Mouse (Mus musculus): ENCODE measurements around the gene A730071L15Rik. TPM values are rescaled to one million over a fixed set of nuclear protein-coding genes. Genes with fewer than 3 reads are reported as not detected.

The A730071L15Rik gene
- polyA plus RNA-seq, 1 experiment: 0.09 TPM

- 11% methylated on average over 2 of the region's 2 CpGs for WGBS
- H3K27ac ChIP-seq (ENCODE audit: control insufficient read depth, insufficient read depth, low read length): no peak overlapping the region
- H3K27me3 ChIP-seq (ENCODE audit: control insufficient read depth, insufficient read depth, low read length): no peaks in the 10 kb centered on the region
- H3K4me3 ChIP-seq (ENCODE audit: control insufficient read depth, insufficient read depth, low read length): no peak overlapping the region
- peaks cover 19% of the 10 kb centered on the region for H3K36me3 ChIP-seq (ENCODE audit: control insufficient read depth, insufficient read depth, low read length)
- peak; percentile 89 for DNase-seq
- TF ChIP-seq POLR2A (IDR thresholded peaks at IDR 0.05; ENCODE audit: control insufficient read depth, extremely low read depth, insufficient read depth, low read length, poor library complexity): no peak
- peak; percentile 76; the same call in 1 of the 2 replicates for TF ChIP-seq CTCF (IDR thresholded peaks at IDR 0.05; ENCODE audit: borderline replicate concordance, control insufficient read depth, extremely low read depth, insufficient read depth, low read length, poor library complexity)
- H3K4me1 ChIP-seq (replicated peaks; ENCODE audit: control insufficient read depth, insufficient read depth, low read length): peaks cover 25% of the 10 kb centered on the region
Measured at GRCm38 (mm10) chr11:6187878-6188277, 12.0 kb upstream of the A730071L15Rik start.

GRCm38 (mm10) chr11:6196780-6197179, 3.0 kb upstream of the A730071L15Rik start:
- peaks cover 17% of the 10 kb centered on the region for H3K36me3 ChIP-seq (ENCODE audit: control insufficient read depth, insufficient read depth, low read length)
- H3K27me3 ChIP-seq (ENCODE audit: control insufficient read depth, insufficient read depth, low read length): no peaks in the 10 kb centered on the region
- TF ChIP-seq CTCF (IDR thresholded peaks at IDR 0.05; ENCODE audit: borderline replicate concordance, control insufficient read depth, extremely low read depth, insufficient read depth, low read length, poor library complexity) (no peak), POLR2A (IDR thresholded peaks at IDR 0.05; ENCODE audit: control insufficient read depth, extremely low read depth, insufficient read depth, low read length, poor library complexity) (no peak)
- DNase-seq: no peak
- H3K4me3 ChIP-seq (ENCODE audit: control insufficient read depth, insufficient read depth, low read length): no peak overlapping the region
- 39% methylated on average over 8 of the region's 8 CpGs for WGBS
- peaks cover 15% of the 10 kb centered on the region for H3K4me1 ChIP-seq (replicated peaks; ENCODE audit: control insufficient read depth, insufficient read depth, low read length)
- no peak overlapping the region for H3K27ac ChIP-seq (ENCODE audit: control insufficient read depth, insufficient read depth, low read length)

- Histone ChIP-seq H3K27me3 (ENCODE audit: control insufficient read depth, insufficient read depth, low read length) (no peaks in the 10 kb centered on the region), H3K27ac (ENCODE audit: control insufficient read depth, insufficient read depth, low read length) (no peak overlapping the region), H3K36me3 (ENCODE audit: control insufficient read depth, insufficient read depth, low read length) (peaks cover 5% of the 10 kb centered on the region; the same call in 1 of the 2 replicates), H3K4me3 (ENCODE audit: control insufficient read depth, insufficient read depth, low read length) (no peak overlapping the region), H3K4me1 (replicated peaks; ENCODE audit: control insufficient read depth, insufficient read depth, low read length) (peaks cover 15% of the 10 kb centered on the region)
- no peak for TF ChIP-seq CTCF (IDR thresholded peaks at IDR 0.05; ENCODE audit: borderline replicate concordance, control insufficient read depth, extremely low read depth, insufficient read depth, low read length, poor library complexity)
- no peak for TF ChIP-seq POLR2A (IDR thresholded peaks at IDR 0.05; ENCODE audit: control insufficient read depth, extremely low read depth, insufficient read depth, low read length, poor library complexity)
- no peak for DNase-seq
- WGBS: 78% methylated on average over 4 of the region's 4 CpGs
Measured at GRCm38 (mm10) chr11:6198449-6198848, 1.4 kb upstream of the A730071L15Rik start.

DNA sequence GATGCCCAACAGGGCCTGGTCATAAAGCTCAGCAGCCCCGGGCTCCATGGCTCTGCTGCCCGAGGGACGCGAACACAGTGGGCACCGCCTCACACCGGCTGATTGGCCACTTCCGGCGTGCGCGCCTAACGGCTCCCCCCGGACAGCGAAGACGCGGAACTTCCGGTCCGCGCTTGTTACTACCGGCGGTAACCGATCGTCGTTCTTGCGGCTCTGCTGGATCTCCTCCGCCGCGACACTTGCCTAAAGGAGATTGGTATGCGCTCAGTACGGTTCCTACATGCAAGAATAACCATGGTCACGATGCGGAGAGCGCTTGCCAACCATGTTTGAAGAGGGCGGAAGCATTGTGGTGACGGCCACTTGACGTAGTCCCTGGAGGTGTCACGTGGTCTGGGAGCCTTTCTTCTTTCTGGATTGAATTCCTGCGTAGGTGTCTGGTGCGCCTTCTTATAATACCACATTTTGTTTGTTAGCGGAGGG, 299 bp downstream of the A730071L15Rik start, which contains the start of gene Nudcd3:
Nudcd3 (minus strand) TSS at position 329 of the 483 bp plus-strand sequence.
- no peak for TF ChIP-seq CTCF (IDR thresholded peaks at IDR 0.05; ENCODE audit: borderline replicate concordance, control insufficient read depth, extremely low read depth, insufficient read depth, low read length, poor library complexity)
- no peak for TF ChIP-seq POLR2A (IDR thresholded peaks at IDR 0.05; ENCODE audit: control insufficient read depth, extremely low read depth, insufficient read depth, low read length, poor library complexity)
- Histone ChIP-seq H3K4me3 (ENCODE audit: control insufficient read depth, insufficient read depth, low read length) (peak within 1 kb of the TSS; percentile 61), H3K36me3 (ENCODE audit: control insufficient read depth, insufficient read depth, low read length) (no peaks in the 10 kb centered on the region), H3K27ac (ENCODE audit: control insufficient read depth, insufficient read depth, low read length) (peak within 1 kb of the TSS; percentile 76), H3K27me3 (ENCODE audit: control insufficient read depth, insufficient read depth, low read length) (no peaks in the 10 kb centered on the region), H3K4me1 (replicated peaks; ENCODE audit: control insufficient read depth, insufficient read depth, low read length) (peaks cover 15% of the 10 kb centered on the region)
- DNase-seq: peak; percentile 86
- WGBS: under 1% methylated on average over 39 of the region's 39 CpGs

- Histone ChIP-seq H3K4me1 (replicated peaks; ENCODE audit: control insufficient read depth, insufficient read depth, low read length) (peaks cover 15% of the 10 kb centered on the region), H3K4me3 (ENCODE audit: control insufficient read depth, insufficient read depth, low read length) (no peak overlapping the region), H3K36me3 (ENCODE audit: control insufficient read depth, insufficient read depth, low read length) (no peaks in the 10 kb centered on the region), H3K27me3 (ENCODE audit: control insufficient read depth, insufficient read depth, low read length) (no peaks in the 10 kb centered on the region), H3K27ac (ENCODE audit: control insufficient read depth, insufficient read depth, low read length) (no peak overlapping the region)
- TF ChIP-seq CTCF (IDR thresholded peaks at IDR 0.05; ENCODE audit: borderline replicate concordance, control insufficient read depth, extremely low read depth, insufficient read depth, low read length, poor library complexity) (no peak), POLR2A (IDR thresholded peaks at IDR 0.05; ENCODE audit: control insufficient read depth, extremely low read depth, insufficient read depth, low read length, poor library complexity) (no peak)
- 27% methylated on average over 9 of the region's 9 CpGs for WGBS
- no peak for DNase-seq
Measured at GRCm38 (mm10) chr11:6200570-6200969, 741 bp downstream of the A730071L15Rik start.

DNA sequence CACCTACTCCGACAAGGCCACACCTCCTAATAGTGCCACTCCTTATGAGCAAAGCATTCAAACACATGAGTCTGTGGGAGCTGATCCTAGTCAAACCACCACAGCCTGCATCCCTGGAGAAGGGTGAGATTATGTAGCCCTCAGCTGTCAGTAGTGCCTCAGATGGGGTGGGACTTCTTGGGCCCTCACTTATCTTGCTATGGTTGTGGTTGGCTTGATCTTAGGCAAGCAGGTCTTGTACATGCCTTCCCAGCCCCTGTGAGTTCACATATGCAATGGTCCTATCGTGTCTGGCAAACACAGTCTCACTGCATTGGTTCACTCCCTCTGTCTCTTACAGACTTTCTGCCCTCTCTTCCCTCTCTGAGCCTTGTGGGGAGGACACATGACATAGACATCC, 7.3 kb downstream of the A730071L15Rik start:
- H3K27me3 ChIP-seq (ENCODE audit: control insufficient read depth, insufficient read depth, low read length): no peaks in the 10 kb centered on the region
- H3K4me3 ChIP-seq (ENCODE audit: control insufficient read depth, insufficient read depth, low read length): no peak overlapping the region
- no peaks in the 10 kb centered on the region for H3K4me1 ChIP-seq (replicated peaks; ENCODE audit: control insufficient read depth, insufficient read depth, low read length)
- TF ChIP-seq POLR2A (IDR thresholded peaks at IDR 0.05; ENCODE audit: control insufficient read depth, extremely low read depth, insufficient read depth, low read length, poor library complexity) (no peak), CTCF (IDR thresholded peaks at IDR 0.05; ENCODE audit: borderline replicate concordance, control insufficient read depth, extremely low read depth, insufficient read depth, low read length, poor library complexity) (no peak)
- H3K27ac ChIP-seq (ENCODE audit: control insufficient read depth, insufficient read depth, low read length): no peak overlapping the region
- WGBS: 91% methylated on average over 2 of the region's 2 CpGs
- no peak for DNase-seq
- H3K36me3 ChIP-seq (ENCODE audit: control insufficient read depth, insufficient read depth, low read length): no peaks in the 10 kb centered on the region

GRCm38 (mm10) chr11:6208158-6208557, 8.3 kb downstream of the A730071L15Rik start:
- Histone ChIP-seq H3K4me1 (replicated peaks; ENCODE audit: control insufficient read depth, insufficient read depth, low read length) (no peaks in the 10 kb centered on the region), H3K4me3 (ENCODE audit: control insufficient read depth, insufficient read depth, low read length) (no peak overlapping the region), H3K27ac (ENCODE audit: control insufficient read depth, insufficient read depth, low read length) (no peak overlapping the region), H3K27me3 (ENCODE audit: control insufficient read depth, insufficient read depth, low read length) (no peaks in the 10 kb centered on the region), H3K36me3 (ENCODE audit: control insufficient read depth, insufficient read depth, low read length) (no peaks in the 10 kb centered on the region)
- 100% methylated on average over 1 of the region's 1 CpGs for WGBS
- DNase-seq: no peak
- no peak for TF ChIP-seq POLR2A (IDR thresholded peaks at IDR 0.05; ENCODE audit: control insufficient read depth, extremely low read depth, insufficient read depth, low read length, poor library complexity)
- TF ChIP-seq CTCF (IDR thresholded peaks at IDR 0.05; ENCODE audit: borderline replicate concordance, control insufficient read depth, extremely low read depth, insufficient read depth, low read length, poor library complexity): no peak
